ENCODE assay signal across 1 mouse cellular context in genomic region chr1:134435414-134435813, GRCm38 (mm10).
TF ChIP-seq lines count a peak whose summit lies in the region.

No protein-coding gene starts in this region.

TF ChIP-seq in MEL, 35 proteins besides CTCF, POLR2A, EP300 and RAD21 (continued from another document):
- TF ChIP-seq ELF1 (IDR thresholded peaks at IDR 0.05; ENCODE audit: low read depth, low read length) (peak; percentile 29; the same call in 1 of the 2 replicates), MEF2A (IDR thresholded peaks at IDR 0.05; ENCODE audit: extremely low read depth, insufficient replicate concordance, low read depth, low read length, poor library complexity, severe bottlenecking) (no peak), UBTF (IDR thresholded peaks at IDR 0.05; ENCODE audit: borderline replicate concordance, insufficient read depth, low read depth, low read length) (no peak), ZC3H11A (IDR thresholded peaks at IDR 0.05; ENCODE audit: low read depth, low read length) (peak; percentile 26; the same call in 1 of the 2 replicates), POLR2AphosphoS2 (IDR thresholded peaks at IDR 0.05; ENCODE audit: low read length) (no peak)
